Mouse (Mus musculus) heart, postnatal 36 days (tissue): ENCODE data around the gene Ncapg2. TPM values are rescaled to one million over a fixed set of nuclear protein-coding genes. Genes with fewer than 3 reads are reported as not detected.

ENCODE experiments used
- DNase-seq, 2 experiments: peaks; one replicate each; pipeline ENCODE4 v3.0.0; 2021 to 2022
- intact Hi-C: fragments of 180-260 bp; cut with DNase I; formaldehyde crosslinking; loops from one replicate; pipeline ENCODE4 v1.15.1; 2025
- total RNA-seq, 2 experiments: library from RNA; stranded (reverse); gene quantifications; 2 replicates each; pipeline ENCODE4 v1.2.3; 2021

Ncapg2 gene
- 1 to 10 TPM; 2.5 to 4.1 TPM for total RNA-seq

GRCm38 (mm10) chr12:116405045-116405835 is at the start of gene Ncapg2:
Gene Ncapg2, plus strand, starts transcription at chr12:116405402.
- DNase-seq = peak; percentile 98 to 99
- intact Hi-C loops = loop anchor here (2.0 to 10.0 kb wide), 2 partner anchors 124 to 350 kb away; partner anchors contain the start of gene Esyt2

GRCm38 (mm10) chr12:116362091-116362490 is 43.1 kb upstream of the Ncapg2 start:
- no peak for DNase-seq
- intact Hi-C loops = loop anchor here (10.0 kb wide), 1 partner anchor 263 kb away; no protein-coding TSS in a partner anchor

DNA sequence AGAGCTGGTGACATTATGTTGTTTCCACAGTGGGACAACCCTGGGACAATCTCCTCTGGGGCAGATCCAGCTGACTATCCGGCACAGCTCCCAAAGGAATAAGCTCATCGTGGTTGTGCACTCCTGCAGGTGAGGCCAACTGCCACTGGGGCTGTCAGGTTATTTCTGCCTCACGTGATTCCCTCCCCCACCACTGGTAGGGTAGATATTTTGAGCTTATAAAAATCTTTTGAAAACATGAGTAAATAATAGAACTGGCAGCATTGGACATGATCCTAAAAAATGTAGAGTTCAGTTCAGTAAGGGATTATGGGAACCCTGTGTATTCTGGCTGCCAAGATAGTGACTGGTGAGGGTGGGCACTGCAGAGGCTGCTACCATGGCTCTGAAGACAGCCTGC is 38.3 kb upstream of the Ncapg2 start:
- DNase-seq = no peak
- intact Hi-C loops = loop anchor here (10.0 kb wide), 1 partner anchor 258 kb away; no protein-coding TSS in a partner anchor

DNA sequence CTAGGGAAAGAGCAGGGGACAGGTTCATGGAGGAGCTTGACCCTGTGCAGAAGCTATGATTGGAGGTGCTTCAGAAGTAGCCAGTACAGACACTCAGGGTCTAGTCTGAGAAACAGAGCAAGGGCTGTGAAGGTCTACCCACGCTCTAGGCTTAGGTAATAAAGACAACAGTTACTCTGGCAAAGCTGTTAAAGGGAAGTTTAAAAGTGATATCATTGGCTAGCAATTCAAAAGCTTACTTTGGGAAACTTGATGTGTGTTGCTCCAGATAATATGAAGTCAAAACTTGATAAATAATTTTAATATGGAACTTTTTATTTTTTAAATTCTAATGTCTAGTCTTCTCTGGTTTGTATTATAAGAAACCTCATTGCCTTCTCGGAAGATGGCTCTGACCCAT is 37.9 kb upstream of the Ncapg2 start:
- intact Hi-C loops = loop anchor here (10.0 kb wide), 1 partner anchor 257 kb away; no protein-coding TSS in a partner anchor
- no peak for DNase-seq

- intact Hi-C loops = loop anchor here (10.0 kb wide), 1 partner anchor 256 kb away; no protein-coding TSS in a partner anchor
- DNase-seq = no peak
Measured at GRCm38 (mm10) chr12:116368857-116369256, 36.3 kb upstream of the Ncapg2 start.

DNA sequence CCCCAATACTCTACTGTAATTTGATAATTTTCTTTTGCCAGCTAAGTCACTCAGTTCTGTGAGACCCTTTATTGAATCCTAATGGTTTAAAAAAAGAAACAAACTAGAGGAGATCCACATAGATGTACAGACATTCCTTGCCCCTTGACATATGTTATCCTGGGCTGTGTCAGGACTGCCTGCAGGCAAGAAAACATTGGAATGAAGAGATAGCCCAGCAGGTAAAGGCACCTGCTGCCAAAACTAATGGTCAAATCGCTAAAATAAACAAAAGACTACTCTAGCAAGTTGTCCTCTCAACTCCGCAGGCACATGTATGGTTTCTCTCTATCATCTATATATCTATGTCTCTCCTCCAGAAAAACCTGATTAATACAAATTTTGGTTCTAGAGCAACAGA is 22.1 kb upstream of the Ncapg2 start:
- intact Hi-C loops = no loop called here
- DNase-seq = no peak

DNA sequence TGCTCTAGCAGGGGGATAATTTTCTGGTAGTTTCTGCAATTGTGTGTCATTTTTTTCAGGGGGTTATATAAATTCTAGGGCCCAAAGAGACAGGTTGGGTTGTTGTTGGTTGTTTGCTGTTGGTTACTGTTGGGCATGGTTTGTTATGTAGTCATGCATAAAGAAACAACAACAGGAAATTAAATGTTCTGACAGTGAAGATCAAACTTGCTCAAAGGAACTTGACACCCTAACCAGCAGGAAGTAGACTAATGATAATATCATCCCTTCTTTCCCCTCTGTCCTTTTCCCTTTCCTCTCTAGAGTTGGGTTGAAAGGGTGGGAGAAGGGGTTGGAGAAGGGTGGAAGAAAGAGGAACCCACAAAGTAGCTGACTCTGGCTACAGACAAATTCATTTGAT is 21.2 kb upstream of the Ncapg2 start:
- intact Hi-C loops = no loop called here
- DNase-seq = no peak

- intact Hi-C loops = no loop called here
- DNase-seq = no peak
Measured at GRCm38 (mm10) chr12:116386802-116387201, 18.4 kb upstream of the Ncapg2 start.

DNA sequence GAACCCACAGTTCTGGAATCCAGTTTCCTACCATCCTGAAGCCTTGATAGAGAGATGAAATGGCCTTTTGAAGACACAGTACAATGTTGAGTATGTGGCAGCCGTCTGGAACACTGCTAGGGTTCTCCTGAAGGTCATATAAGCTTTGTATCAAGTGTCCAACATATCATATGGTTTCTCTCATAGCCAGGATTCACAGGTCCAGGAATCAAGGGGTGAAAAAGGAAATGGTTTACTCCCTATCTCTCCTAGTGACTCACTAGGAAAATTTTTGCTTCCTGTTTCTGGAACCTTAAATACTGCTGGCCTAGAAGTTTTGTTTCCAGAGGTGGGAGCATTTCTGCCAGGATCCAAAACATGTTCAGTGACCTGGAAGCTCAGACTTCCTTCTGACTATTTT is 15.3 kb upstream of the Ncapg2 start:
- no peak for DNase-seq
- intact Hi-C loops = no loop called here

DNA sequence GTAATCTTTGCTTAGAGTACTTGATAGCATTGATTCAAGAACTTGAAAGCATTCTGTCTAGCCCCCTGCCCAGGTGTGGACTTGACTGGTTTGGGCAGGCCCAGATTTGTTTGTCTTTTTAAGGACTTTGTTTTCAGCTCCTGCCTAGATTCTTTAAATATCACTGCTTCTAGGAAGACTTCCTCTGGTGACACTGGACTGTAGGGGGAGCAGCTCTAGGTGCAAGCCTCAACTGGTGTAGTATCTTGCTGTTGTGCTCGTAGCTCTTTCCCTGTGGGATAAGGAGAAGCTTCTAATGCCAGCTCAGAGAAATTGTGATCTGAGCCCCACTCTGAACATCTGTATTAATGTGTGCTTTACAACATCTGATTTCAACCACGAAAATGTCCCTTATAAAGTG is 10.9 kb upstream of the Ncapg2 start:
- intact Hi-C loops = no loop called here

DNA sequence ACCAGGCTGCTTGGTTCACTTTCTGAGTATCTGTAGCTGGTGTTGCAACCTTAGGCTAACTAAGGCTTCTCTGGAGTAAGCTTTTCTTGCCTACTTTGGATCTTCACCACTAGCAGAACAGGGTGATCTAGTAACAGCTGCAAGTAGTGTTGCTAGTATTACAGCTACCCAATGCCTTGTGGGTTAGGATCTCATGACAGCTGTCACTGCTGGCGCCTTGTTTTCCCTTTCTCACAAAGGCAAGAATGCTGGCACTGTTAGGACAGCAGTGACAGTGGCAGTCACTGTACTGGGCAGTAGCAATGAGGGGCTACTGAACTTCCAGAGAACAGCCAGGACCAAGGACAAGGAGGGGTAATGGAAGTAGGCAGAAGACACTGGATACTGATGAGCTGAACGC is 9.9 kb upstream of the Ncapg2 start:
- intact Hi-C loops = no loop called here
- no peak for DNase-seq

More for the DNA sequence above, 10.9 kb upstream of the Ncapg2 start:
- no peak for DNase-seq

DNA sequence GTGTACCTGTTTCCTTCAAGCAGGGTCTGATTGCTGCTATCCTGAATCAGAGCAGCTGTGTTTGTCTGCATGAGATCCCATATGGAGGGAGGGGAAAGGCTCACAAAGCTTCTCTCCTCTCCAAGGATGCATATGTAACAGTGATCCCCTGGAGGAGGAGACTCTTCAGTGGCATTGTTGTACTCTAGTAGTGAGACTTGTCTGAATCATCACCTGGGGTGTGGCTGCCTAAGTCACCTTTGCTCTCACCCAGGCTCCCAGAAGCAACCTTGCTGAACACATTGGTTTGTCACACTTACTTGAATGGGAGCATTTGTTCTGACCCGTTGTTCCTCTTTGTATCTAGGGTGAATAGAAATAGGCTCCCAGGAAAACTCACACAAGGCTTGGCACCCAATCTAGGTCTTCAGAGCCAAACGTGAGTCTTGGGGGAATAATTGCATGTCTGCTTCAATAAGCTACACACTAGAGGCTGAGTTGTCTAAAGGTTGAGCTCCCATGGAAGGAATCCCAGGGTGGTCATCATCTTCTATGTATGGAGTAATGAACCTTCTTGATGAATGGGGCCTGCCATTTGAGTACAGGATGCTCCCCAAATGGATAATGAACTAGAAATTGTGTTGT is 9.0 kb upstream of the Ncapg2 start:
- intact Hi-C loops = no loop called here
- DNase-seq = no peak

GRCm38 (mm10) chr12:116404012-116404679 is 1.1 kb upstream of the Ncapg2 start:
- DNase-seq = no peak

GRCm38 (mm10) chr12:116405836-116406155 is 594 bp downstream of the Ncapg2 start:
- peak in 1 of 2 experiments; percentile 7 for DNase-seq
- intact Hi-C loops = loop anchor here (2.0 to 10.0 kb wide), 2 partner anchors 125 to 351 kb away; partner anchors contain the start of gene Esyt2

More at GRCm38 (mm10) chr12:116404012-116404679, 1.1 kb upstream of the Ncapg2 start:
- intact Hi-C loops = loop anchor here (2.0 to 10.0 kb wide), 2 partner anchors 123 to 349 kb away; partner anchors contain the start of gene Esyt2

- no peak for DNase-seq
- intact Hi-C loops = loop anchor here (10.0 kb wide), 1 partner anchor 353 kb away; no protein-coding TSS in a partner anchor
Measured at GRCm38 (mm10) chr12:116407883-116408282, 2.7 kb downstream of the Ncapg2 start.

- no peak for DNase-seq
- intact Hi-C loops = loop anchor here (5.0 kb wide), 1 partner anchor 38 kb away; no protein-coding TSS in a partner anchor
Measured at GRCm38 (mm10) chr12:116414941-116415340, 9.7 kb downstream of the Ncapg2 start.

DNA sequence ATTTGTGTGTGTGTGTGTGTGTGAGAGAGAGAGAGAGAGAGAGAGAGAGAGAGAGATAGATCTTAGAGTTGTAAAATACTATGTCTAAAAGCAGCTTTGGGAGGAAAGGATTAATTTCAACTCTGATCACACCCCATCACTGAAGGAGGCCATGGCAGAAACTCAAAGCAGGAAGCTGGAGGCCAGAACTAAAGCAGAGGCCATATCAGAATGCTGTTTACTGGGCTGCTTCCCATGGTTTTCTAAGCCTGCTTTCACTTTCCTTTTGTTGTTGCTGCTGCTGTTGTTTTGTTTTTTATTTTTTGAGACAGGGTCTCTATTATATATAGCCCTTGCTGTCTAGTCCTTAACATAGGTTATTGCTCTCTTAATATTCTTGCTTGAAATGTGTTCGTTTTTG is 11.3 kb downstream of the Ncapg2 start:
- no peak for DNase-seq
- intact Hi-C loops = loop anchor here (5.0 kb wide), 1 partner anchor 39 kb away; no protein-coding TSS in a partner anchor

GRCm38 (mm10) chr12:116421656-116422055 is 16.5 kb downstream of the Ncapg2 start:
- DNase-seq = no peak
- intact Hi-C loops = no loop called here

GRCm38 (mm10) chr12:116425392-116425791 is 20.2 kb downstream of the Ncapg2 start:
- intact Hi-C loops = no loop called here
- DNase-seq = no peak

DNA sequence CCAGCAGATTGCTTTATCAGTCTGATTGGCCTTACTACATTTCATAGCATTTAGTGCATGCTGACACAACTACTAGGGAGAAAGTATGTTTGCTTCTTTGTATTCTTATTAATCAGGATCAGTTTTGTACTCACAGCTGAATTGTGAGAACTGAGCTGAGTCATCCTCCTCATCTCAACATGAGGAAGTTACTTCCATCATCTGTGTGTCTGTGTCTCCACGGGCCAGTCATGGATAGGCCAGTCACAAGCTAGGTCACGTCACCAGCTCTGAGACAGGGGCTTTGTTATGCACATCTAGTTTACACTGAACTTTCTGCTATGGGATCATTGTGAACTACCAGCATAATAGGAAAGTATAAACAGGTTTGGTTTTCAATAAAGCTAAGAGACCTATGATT is 28.5 kb downstream of the Ncapg2 start:
- intact Hi-C loops = no loop called here
- no peak for DNase-seq

DNA sequence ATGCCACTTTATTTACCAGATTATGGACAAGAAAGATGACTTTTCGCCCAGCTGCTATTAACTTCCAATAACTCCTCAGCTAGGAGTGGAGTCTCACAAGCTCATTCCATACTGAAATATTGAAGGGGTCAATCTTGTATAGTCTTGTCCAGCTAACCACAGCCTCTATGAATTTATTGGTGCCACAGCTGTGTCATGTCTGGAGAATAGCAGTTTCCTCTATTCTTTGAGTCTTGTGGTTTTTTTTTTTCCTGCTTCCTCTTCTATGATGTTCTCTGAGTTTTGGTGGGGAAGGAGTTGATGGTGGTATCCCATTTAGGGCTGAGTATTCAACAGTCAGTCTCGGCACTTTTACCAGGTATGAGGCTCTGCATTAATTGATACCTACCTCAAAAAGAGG is 30.0 kb downstream of the Ncapg2 start:
- no peak for DNase-seq
- intact Hi-C loops = no loop called here
